ENCODE assay signal across 18 mouse cellular contexts in the genomic region with DNA sequence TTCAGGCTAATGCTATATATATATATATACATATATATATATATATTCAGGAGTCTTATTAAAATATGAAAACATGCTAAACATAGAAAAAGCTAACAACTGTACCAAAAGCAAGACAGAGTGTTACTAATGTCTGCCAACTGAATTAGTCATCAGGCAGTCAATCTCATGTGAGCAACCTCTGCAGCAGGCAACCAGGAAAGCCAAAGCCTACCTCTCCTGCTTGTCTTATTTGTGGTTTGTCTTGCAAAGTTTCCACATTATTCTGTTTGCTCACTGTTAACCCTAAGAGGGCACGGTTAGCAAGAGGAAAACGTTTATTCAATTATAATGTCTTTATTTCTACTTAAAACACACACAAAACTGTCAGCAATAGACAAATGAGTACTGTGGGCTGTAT.
A peak's percentile ranks its signal among the peaks of the same experiment; 100 is the strongest.
DNase-seq lines count a peak whose midpoint lies in the region; ATAC-seq and TF ChIP-seq lines count a peak whose summit lies in the region.
"Had no signal": no experiment of that assay in that cellular context is flagged by ENCODE, and none has a peak within 500 bp of the region (broad histone marks: within the 10 kb centered on the region; RNA-seq: fewer than 3 reads in every experiment).

No protein-coding gene starts in this region.

- H3K27ac ChIP-seq in embryonic fibroblast, embryonic 13.5 days (ENCODE audit: insufficient read depth, low read length) = peak overlapping the region; percentile 93; the same call in 1 of the 2 replicates
- H3K27ac ChIP-seq: embryonic facial prominence, embryonic 13.5 days; forebrain, embryonic 10.5 days had no signal

- TF ChIP-seq CTCF in embryonic fibroblast, embryonic 13.5 days (IDR thresholded peaks at IDR 0.05; ENCODE audit: borderline replicate concordance, insufficient read depth, low read length) = no peak

- ATAC-seq in megakaryocyte, adult 5-6 weeks (ENCODE audit: poor library complexity, severe bottlenecking) = no peak
- ATAC-seq: forebrain, embryonic 14.5 days; inflammation-experienced regulatory T-cells, adult 6 months; intestine, postnatal 0 days had no signal

- no peak for TF ChIP-seq POLR2A in embryonic fibroblast, embryonic 13.5 days (IDR thresholded peaks at IDR 0.05; ENCODE audit: low read depth, low read length)

- DNase-seq in 3134 (ENCODE audit: extremely low read depth, insufficient read length, low spot score) (peak; percentile 59), 3T3-L1 (ENCODE audit: low read depth, low spot score) (peak; percentile 97), NIH3T3 (ENCODE audit: low read depth) (peak; percentile 85)
- no peak for DNase-seq in natural killer cell, adult 2 months (ENCODE audit: low spot score in 2 of 2)
- DNase-seq in kidney, adult 11 months = no peak
- DNase-seq: adrenal gland, postnatal 10 days; cerebellum, adult 18-20 months; cerebellum, adult 9-11 months; gastrocnemius, postnatal 14 days; kidney, adult 9 months had no signal

- H3K4me1 ChIP-seq in embryonic fibroblast, embryonic 13.5 days (ENCODE audit: control insufficient read depth, insufficient read depth, low read length) = peaks cover 16% of the 10 kb centered on the region
- H3K4me1 ChIP-seq: heart, embryonic 12.5 days had no signal

- no peak overlapping the region for H3K4me3 ChIP-seq in embryonic fibroblast, embryonic 13.5 days (ENCODE audit: insufficient read depth, low read length)
- H3K4me3 ChIP-seq: embryonic facial prominence, embryonic 13.5 days; forebrain, embryonic 10.5 days; heart, embryonic 12.5 days had no signal

Comparison
In these comparisons a context has a peak if more than half of its experiments do, and no peak if none do; other contexts are left out.
1. DNase-seq: peak in 3134 (single experiment), 3T3-L1 (single experiment) and NIH3T3 (single experiment); none in natural killer cell, adult 2 months (0 of 2) and kidney, adult 11 months (single experiment).